Mouse (Mus musculus): ENCODE measurements around the gene Arel1.
A peak's percentile ranks its signal among the peaks of the same experiment; 100 is the strongest.

The Arel1 gene

GRCm38 (mm10) chr12:84907024-84907626 lies 63.6 kb downstream of the Arel1 start:
- DNase-seq = peak; percentile 43

DNA sequence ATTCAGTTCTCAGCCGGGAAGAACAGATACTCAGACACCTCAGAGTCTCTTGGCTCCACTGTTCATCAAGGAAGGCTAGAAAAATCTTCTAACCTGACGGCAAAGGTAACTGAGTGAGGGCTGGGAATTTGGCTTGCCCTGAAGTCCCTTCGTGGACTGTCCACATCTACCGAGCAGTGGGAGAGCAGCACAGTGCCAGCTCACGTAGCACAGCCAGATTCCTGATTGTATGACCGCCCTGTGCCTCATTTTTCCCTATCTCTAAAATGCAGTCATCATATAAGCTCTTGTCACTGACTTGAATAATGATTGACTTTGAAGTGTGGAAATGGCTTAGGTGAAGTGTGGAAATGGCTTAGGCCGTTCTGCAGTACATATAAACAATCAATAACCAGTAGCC lies 66.3 kb downstream of the Arel1 start:
- DNase-seq = no peak

DNA sequence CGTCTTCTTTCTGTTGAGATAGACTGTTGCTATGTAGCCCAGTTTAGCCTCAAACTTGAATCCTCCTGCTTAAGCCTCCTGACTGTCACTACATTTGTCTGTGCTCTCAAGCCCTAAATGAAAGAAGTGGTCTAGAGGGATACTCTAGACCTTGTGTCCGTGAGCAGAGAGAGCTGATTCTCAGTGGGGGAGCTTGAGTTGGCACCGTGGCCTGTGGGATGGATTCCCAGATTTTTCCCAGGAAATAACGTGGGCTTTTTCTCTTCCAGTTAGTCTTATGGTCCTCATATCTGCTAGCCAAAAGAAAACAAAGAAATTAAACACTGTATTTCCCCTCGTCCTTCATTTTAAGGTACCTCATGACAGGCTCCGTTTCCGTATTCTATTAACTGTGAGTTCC lies 70.4 kb downstream of the Arel1 start:
- no peak for DNase-seq

GRCm38 (mm10) chr12:84897322-84897721 lies 73.4 kb downstream of the Arel1 start:
- no peak for DNase-seq

- DNase-seq = no peak
Measured at GRCm38 (mm10) chr12:84896235-84896634, 74.5 kb downstream of the Arel1 start.

GRCm38 (mm10) chr12:84893648-84894628 lies 76.8 kb downstream of the Arel1 start:
- DNase-seq = no peak

GRCm38 (mm10) chr12:84890289-84890688 lies 80.4 kb downstream of the Arel1 start:
- no peak for DNase-seq

DNA sequence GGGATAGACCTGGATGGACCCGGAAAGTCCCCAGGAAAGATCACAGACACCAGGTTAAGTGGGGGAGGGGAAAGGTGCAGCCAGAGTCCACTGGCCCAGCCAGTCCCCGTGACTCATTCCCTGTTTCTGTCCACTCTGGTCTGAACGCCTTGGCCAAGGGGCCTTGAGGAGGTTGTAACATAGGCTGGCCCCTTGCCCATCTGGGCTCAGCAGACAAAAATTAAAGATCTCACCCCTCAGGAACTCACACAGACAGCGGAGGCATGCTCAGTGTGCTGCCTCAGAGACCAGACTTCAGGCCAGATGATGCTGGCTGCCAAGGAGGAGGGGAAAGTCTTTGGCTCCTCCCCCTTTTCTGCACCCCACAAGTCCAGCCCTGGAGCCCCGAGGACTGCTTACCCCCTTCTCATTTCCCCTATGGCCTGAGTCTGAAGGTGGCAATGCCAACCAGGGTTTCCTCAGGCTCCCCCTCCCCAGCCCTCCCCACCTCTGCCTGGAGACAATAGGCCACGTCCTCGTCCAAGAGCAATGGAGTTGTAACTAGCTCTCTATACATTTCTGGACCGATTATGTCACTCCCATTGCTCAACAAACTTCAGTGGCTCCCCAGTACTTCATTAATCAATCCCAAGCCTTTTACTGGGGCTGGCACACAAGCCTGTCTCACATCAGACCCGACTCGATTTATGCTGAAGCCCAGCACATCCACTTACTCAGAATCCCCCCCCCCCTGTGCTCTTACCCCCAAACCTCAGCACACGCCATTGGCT lies 85.4 kb downstream of the Arel1 start:
- no peak for DNase-seq

- no peak for DNase-seq
Measured at GRCm38 (mm10) chr12:84884423-84885076, 86.2 kb downstream of the Arel1 start.

GRCm38 (mm10) chr12:84882796-84883195 lies 87.9 kb downstream of the Arel1 start:
- no peak for DNase-seq

GRCm38 (mm10) chr12:84880091-84880490 lies 90.6 kb downstream of the Arel1 start:
- no peak for DNase-seq

GRCm38 (mm10) chr12:84876481-84877121 lies 94.1 kb downstream of the Arel1 start, which contains the start of gene Ltbp2:
Ltbp2 (minus strand) TSS chr12:84876532.
- peak; percentile 76 for DNase-seq

DNA sequence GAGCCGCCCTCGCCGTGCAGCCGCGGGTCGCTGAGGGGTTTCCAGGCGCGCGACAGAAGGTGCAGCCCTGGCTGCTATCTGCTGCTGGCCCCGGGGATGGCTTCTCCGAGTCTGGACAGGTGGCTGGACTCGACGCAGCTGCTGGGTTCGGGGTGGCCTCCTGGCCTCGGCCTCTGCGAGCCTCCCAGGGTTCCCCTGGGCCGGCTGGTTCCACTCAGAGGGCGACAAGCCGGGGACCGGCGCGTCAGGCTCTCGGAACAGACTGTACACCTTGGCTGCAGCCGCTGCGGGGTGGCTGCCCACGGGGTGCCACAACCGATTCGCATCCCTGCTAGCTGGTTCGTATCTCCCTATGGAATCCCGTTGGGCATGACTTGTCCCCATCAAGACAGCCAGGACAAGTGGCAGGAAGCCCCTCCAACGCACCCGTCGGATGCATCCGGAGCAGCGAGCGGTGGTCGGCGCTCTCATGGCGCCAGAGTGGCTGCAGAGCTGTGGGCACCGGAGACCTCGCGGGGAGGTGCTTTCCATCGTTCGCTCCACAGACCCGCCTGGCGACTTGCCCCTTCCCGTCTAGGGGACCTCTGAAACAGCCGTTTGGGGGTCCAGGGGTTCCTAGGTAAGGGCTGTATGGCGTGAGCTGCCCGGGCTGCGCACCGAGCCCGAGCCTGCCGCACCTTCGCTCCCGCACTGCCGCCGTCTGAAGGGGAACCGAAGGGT lies 94.8 kb downstream of the Arel1 start:
- no peak for DNase-seq

- DNase-seq = peak; percentile 70
Measured at GRCm38 (mm10) chr12:84873434-84873833, 97.3 kb downstream of the Arel1 start.

DNA sequence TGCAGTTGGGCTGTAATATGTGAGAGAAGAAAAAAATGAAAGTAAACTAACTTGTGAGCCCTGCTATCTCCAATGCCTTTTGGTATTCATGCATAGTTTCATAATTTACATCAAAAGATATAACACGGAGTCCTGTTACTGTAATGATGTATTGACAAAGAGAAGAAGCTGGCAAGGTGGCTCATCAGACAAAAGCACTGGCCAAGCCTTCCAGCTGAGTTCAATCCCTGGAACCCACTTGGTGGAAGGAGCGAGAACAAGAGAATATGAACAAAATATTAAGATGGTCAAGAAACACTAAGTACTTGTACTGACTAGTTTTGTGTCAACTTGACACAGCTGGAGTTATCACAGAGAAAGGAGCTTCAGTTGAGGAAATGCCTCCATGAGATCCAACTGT lies 98.4 kb downstream of the Arel1 start:
- no peak for DNase-seq

Data from retina, postnatal 1 day (tissue).